Mouse (Mus musculus): ENCODE results near the gene Atp11a.

GRCm38 (mm10) chr8:12749116-12749515 lies 7.7 kb upstream of the Atp11a start:
- TF ChIP-seq CTCF (IDR thresholded peaks at IDR 0.05; ENCODE audit: low read depth): no peak
- no peak for TF ChIP-seq EP300 (optimal IDR thresholded peaks at IDR 0.05)
